Mouse (Mus musculus) G1E (cell line): ENCODE measurements around the gene Perp. TPM values are rescaled to one million over a fixed set of nuclear protein-coding genes. Genes with fewer than 3 reads are reported as not detected.

ENCODE experiments used
- ATAC-seq: 2 replicates; pipeline ENCODE4 v1.8.0; 2016; ENCODE audit warnings: mild to moderate bottlenecking; ENCODE audit not compliant: insufficient number of reproducible peaks, poor library complexity, low FRiP score, severe bottlenecking; ENCODE audit errors: extremely low read depth
- DNase-seq: peaks from one replicate; pipeline ENCODE4 v3.0.0; 2012; ENCODE audit warnings: low spot score
- H3K27me3 ChIP-seq: 2 replicates; pipeline ENCODE4 v1.6.1; 2012; ENCODE audit warnings: mild to moderate bottlenecking, low read length, inconsistent platforms; ENCODE audit not compliant: insufficient read depth
- H3K36me3 ChIP-seq: replicated peaks from 2 replicates; pipeline ENCODE3; 2012; ENCODE audit warnings: mild to moderate bottlenecking, inconsistent platforms
- H3K4me1 ChIP-seq: 2 replicates; pipeline ENCODE4 v1.6.1; 2012; ENCODE audit warnings: low read depth, low read length, inconsistent platforms, mixed read lengths; ENCODE audit not compliant: insufficient read depth
- H3K4me3 ChIP-seq: 2 replicates; pipeline ENCODE4 v1.5.1; 2012; ENCODE audit warnings: low read depth, mild to moderate bottlenecking, inconsistent platforms, low read length, moderate library complexity, mixed read lengths
- H3K9me3 ChIP-seq: replicated peaks from 2 replicates; pipeline ENCODE4 v1.6.1; 2012; ENCODE audit warnings: inconsistent platforms
- CTCF ChIP-seq: IDR thresholded peaks from 2 replicates; pipeline ENCODE4 v1.5.1; 2012; ENCODE audit warnings: low read depth, low read length, inconsistent platforms, mixed read lengths
- GATA1 ChIP-seq: IDR thresholded peaks from 2 replicates; pipeline ENCODE4 v1.6.1; 2012; ENCODE audit warnings: borderline replicate concordance, low read length, inconsistent platforms, mixed read lengths
- GATA2 ChIP-seq: IDR thresholded peaks from 2 replicates; pipeline ENCODE4 v1.6.1; 2012; ENCODE audit warnings: low read depth, low read length, inconsistent platforms, borderline replicate concordance
- POLR2AphosphoS5 ChIP-seq: IDR thresholded peaks from 2 replicates; pipeline ENCODE4 v1.6.1; 2012; ENCODE audit warnings: low read depth, low read length, inconsistent platforms; ENCODE audit not compliant: insufficient replicate concordance
- TAL1 ChIP-seq: conservative IDR thresholded peaks from 2 replicates; pipeline ENCODE4 v1.6.1; 2012; ENCODE audit warnings: low read depth, low read length, inconsistent platforms, mixed read lengths
- polyA plus RNA-seq: library from polyadenylated mRNA; stranded (reverse); fragments of >175 nt; gene quantifications from 2 replicates; pipeline ENCODE4 v1.2.3, GENCODE M21; 2012
- total RNA-seq, 2 experiments: library from RNA; stranded (forward) in 1 of 2; stranded (reverse) in 1 of 2; fragments of 200-1000 nt in 1 of 2; fragments of >200 nt in 1 of 2; fragmentation: Nextera tagmentation in 1 of 2; gene quantifications; 2 replicates each; pipeline ENCODE4 v1.2.3; 2014 to 2017

Gene Perp
- total and polyA plus RNA-seq, 3 experiments, result not detected

DNA sequence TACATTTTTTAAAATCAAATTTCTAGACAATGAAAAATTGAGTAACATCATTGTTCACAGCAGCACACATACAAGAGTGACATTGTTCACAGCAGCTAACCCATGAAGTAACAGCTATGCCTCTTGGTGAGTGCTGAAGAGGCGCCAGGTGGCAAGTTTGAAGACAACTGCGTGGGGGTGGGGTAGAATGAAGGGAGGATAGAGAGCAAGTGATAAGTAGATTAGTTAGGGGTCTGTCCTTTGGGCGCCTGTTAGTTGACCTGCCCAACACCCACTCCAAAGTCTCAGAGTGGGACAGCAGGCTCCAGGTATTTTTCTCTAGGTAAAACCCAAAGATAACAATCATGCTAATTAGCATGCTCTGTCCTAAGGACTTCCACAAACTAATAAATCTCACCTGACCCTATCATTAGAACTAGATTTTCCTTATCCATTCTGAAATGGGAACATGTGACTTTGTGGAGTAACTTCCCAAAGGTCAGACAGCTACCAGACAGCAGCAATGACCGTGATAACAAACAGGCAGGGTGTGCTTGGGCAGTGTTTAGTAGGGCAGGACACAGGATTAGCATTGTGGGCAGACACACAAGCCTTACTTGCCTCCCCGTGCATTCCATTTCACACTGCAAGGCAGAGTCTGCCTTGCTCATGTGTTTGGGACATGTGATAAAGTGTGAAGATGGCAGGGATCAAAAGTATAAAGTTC, 15.5 kb downstream of the Perp start:
- Histone ChIP-seq H3K4me1 (no peaks in the 10 kb centered on the region), H3K9me3 (no peaks in the 10 kb centered on the region), H3K4me3 (no peak overlapping the region), H3K27me3 (no peaks in the 10 kb centered on the region), H3K36me3 (no peaks in the 10 kb centered on the region)
- no peak for DNase-seq
- no peak for ATAC-seq
- TF ChIP-seq CTCF, result no peak
- TF ChIP-seq GATA1, result no peak

DNA sequence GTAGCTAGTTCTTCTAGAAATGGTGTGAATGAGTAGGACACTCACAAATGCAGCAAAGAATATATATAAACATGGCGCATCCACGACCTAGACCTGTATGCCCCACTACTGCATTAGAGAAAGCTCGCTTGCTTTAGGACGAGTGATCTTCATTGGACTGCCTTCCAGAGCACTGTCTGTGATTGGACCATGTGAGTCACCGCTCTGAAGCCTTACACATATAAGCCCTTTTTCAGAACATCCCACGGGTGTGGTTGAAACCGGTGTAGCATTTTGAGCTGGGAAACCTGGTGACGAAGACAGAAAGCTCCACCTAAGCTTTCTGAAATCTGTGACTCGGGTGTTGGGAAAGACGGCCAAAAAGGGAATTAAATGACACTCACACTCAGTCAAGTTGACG, 16.0 kb downstream of the Perp start:
- Histone ChIP-seq H3K36me3 (no peaks in the 10 kb centered on the region), H3K4me3 (no peak overlapping the region), H3K9me3 (no peaks in the 10 kb centered on the region), H3K27me3 (no peaks in the 10 kb centered on the region), H3K4me1 (no peaks in the 10 kb centered on the region)
- TF ChIP-seq GATA1, result no peak
- no peak for TF ChIP-seq TAL1
- TF ChIP-seq CTCF, result no peak
- no peak for TF ChIP-seq GATA2
- TF ChIP-seq POLR2AphosphoS5, result no peak
- no peak for ATAC-seq
- no peak for DNase-seq

DNA sequence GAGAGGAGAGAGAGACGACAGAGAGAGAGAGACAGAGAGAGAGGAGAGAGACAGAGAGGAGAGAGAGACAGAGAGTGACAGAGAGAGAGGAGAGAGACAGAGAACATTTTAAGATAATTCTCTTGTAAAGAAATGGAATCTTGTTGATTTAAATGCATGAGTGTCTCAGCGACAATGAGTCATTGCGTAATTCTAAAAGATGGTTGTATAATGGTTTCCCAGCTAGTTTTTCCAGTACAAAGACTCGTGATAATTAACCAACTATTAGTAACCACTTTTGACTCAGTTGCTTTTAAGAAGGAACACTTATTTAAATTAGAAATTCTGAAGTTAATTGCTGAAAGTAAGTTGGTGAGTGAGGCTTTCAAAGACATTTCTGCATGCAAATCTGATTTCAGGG, 16.6 kb downstream of the Perp start:
- no peak for DNase-seq
- Histone ChIP-seq H3K4me1 (no peaks in the 10 kb centered on the region), H3K36me3 (no peaks in the 10 kb centered on the region), H3K9me3 (no peaks in the 10 kb centered on the region), H3K4me3 (no peak overlapping the region), H3K27me3 (no peaks in the 10 kb centered on the region)
- TF ChIP-seq CTCF (no peak), GATA1 (no peak), TAL1 (no peak), GATA2 (no peak), POLR2AphosphoS5 (no peak)
- no peak for ATAC-seq

DNA sequence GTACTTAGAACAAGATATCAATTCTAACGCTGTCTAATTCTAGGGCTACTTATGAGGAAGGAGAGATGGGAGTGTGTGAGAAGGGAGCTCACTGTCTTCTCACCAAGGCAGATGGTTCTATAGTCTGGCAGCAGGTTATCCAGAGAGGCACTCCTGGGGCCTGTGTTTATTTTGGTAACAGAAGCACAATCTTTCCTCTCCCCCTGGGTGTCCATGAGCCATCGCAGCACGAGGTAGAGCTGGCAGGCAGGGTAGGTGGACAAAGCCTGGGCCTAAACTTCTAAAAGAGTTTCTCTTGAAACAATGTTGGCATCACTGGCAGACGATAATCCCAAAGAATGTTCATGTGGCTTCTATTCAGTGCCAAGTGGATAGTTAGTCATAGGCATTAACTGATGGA, 18.5 kb downstream of the Perp start:
- H3K4me1 ChIP-seq, result no peaks in the 10 kb centered on the region
- H3K9me3 ChIP-seq, result no peaks in the 10 kb centered on the region
- ATAC-seq, result no peak
- no peaks in the 10 kb centered on the region for H3K27me3 ChIP-seq
- no peak overlapping the region for H3K4me3 ChIP-seq
- H3K36me3 ChIP-seq, result no peaks in the 10 kb centered on the region
- TF ChIP-seq TAL1 (no peak), GATA1 (no peak), CTCF (no peak), GATA2 (no peak), POLR2AphosphoS5 (no peak)
- no peak for DNase-seq

DNA sequence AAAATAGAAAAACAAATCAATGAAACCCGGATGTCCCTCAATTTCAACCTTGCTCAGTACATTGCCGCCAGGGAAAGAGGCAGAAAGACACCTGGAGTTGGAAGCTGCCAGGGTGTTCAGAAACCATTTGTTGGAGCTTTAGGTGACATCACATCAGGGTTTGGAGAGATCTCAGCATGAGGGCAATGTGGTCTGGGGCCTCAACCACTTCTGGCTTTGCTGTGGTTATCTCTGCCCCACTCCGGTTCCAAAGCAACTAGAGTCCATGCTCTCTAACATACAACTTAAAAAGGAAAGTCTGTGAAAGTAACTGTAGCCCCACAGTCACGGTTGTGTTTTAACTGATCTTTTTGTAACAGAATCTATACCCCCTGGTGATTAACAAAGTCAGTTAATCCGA, 19.9 kb downstream of the Perp start:
- Histone ChIP-seq H3K4me1 (no peaks in the 10 kb centered on the region), H3K27me3 (no peaks in the 10 kb centered on the region; the same call in 1 of the 2 replicates), H3K36me3 (no peaks in the 10 kb centered on the region), H3K4me3 (no peak overlapping the region), H3K9me3 (no peaks in the 10 kb centered on the region)
- no peak for ATAC-seq
- TF ChIP-seq GATA2, result no peak
- no peak for TF ChIP-seq POLR2AphosphoS5
- no peak for TF ChIP-seq TAL1
- no peak for TF ChIP-seq GATA1
- no peak for TF ChIP-seq CTCF
- DNase-seq, result no peak

DNA sequence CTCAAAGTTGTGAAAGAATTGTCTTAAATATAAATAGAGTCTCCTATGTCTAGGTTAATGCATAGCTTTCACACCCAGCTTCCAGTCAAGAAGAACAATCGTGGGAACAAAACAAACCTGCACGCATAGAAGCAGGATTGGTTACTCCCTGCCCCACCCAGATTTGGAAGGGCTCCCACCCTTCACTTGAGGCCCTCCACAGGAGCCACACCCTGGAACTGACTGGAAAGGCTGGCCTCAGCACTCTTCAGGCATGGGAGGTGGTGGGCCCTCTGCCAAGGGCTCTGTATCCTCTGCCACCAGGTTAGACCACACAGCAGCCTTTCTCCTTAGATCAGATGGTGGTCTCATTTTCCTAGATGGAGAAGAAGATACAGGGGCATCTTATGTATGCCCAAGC, 26.2 kb downstream of the Perp start:
- H3K27me3 ChIP-seq, result no peaks in the 10 kb centered on the region; the same call in 1 of the 2 replicates
- ATAC-seq (no peak), DNase-seq (no peak)
- H3K9me3 ChIP-seq, result no peaks in the 10 kb centered on the region
- H3K4me3 ChIP-seq, result no peak overlapping the region
- no peak for TF ChIP-seq POLR2AphosphoS5
- no peak for TF ChIP-seq GATA2
- no peak for TF ChIP-seq CTCF
- no peak for TF ChIP-seq TAL1
- TF ChIP-seq GATA1, result no peak
- H3K36me3 ChIP-seq, result no peaks in the 10 kb centered on the region
- no peaks in the 10 kb centered on the region for H3K4me1 ChIP-seq
